Mouse (Mus musculus) gonadal fat pad, adult 2 months (tissue): ENCODE measurements around the gene Emid1. TPM values are rescaled to one million over a fixed set of nuclear protein-coding genes. Genes with fewer than 3 reads are reported as not detected.

Experiments
- DNase-seq: peaks from one replicate; pipeline ENCODE4 v3.0.0-alpha.2; 2012; ENCODE audit warnings: low read depth
- polyA plus RNA-seq: library from polyadenylated mRNA; depleted of rRNA; stranded (reverse); fragments of >200 nt; gene quantifications from 2 replicates; pipeline ENCODE4 v1.2.3, GENCODE M21; 2012; rRNA removed

Gene Emid1
- polyA plus RNA-seq, 1 experiment, result 120 TPM

DNA sequence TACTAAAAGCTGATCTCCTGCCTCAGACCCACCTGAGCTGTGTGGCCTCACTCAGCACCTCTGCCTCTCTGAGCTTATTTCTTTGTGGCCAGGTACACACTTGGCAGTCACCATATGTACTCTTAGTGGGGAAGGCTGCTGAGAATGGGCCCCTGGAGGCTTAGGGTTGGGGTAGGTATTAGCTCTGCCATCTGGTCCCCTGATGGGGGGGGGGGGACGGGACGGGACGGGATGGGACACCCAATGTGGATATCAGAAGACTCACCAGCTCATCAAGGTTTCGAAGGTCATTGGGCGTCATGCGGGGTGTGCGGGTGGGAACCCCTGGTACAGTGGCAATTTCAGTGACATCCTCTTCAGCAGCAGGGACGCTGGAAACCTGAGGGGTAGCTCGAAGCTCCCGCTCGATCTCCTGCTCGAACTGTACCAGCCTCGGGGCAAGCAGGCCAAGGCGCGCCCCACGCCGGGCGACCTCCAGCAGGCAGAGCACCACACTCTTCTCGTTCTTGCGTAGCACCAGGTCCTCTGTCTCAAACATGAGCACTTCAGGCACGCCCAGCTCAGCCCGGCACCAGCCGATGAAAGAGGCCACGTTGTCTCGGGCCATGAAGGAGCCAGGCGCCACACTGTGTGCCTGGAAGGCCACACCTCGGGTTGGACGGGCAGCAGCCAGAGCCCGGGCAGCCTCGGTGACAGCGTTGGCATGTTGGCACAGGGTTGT, 88.3 kb downstream of the Emid1 start:
- no peak for DNase-seq

DNA sequence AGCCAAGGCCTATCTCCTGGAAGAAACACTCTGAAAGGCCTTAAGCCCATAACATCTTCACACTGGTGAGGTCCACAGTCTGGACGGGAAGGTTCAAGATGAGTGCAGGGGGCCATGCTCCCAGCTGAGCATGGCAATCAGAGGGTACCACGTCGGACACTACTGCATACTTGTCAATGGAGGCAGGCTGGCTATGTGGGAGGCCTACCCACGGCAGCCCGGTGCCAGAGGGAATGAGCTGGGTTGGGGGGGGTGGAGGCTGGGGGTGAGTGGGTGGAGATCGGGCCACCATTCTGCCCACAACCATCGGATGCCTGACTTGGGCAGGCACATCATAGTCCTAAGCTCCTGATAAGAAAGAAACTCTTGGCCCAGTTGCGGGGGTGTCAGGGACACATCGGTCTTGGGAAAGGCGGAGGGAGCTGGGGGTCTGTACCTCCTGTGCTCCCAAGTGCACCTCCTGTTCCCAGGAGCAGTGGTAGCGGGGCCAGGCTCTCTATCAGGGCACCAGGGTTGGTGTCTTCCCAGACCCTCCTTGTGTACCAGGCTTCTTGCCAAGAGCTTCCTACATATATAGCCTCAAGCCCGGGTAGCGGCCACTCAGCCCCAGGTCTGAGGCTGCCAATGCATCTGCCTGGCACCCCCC, 89.1 kb downstream of the Emid1 start:
- DNase-seq, result no peak

DNA sequence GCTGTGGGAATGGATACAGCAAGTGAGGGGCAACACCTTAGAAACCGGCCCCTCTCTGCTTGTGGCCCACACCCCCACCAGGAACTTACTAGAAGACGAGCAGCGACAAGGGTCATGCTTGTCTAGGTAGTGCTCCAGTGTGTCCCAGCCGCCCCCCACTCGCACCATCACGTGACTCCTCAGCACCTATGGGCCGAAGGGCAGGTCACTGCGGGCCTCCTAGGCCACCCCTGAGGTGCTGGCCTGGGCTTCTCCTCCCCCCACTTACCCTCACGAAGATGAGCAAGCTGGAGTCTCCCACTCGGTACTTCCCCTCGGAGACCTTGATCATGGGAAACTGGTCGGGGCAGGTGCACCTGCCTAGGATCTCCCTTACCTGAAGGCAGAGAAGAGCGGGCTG, 89.7 kb downstream of the Emid1 start:
- no peak for DNase-seq

DNA sequence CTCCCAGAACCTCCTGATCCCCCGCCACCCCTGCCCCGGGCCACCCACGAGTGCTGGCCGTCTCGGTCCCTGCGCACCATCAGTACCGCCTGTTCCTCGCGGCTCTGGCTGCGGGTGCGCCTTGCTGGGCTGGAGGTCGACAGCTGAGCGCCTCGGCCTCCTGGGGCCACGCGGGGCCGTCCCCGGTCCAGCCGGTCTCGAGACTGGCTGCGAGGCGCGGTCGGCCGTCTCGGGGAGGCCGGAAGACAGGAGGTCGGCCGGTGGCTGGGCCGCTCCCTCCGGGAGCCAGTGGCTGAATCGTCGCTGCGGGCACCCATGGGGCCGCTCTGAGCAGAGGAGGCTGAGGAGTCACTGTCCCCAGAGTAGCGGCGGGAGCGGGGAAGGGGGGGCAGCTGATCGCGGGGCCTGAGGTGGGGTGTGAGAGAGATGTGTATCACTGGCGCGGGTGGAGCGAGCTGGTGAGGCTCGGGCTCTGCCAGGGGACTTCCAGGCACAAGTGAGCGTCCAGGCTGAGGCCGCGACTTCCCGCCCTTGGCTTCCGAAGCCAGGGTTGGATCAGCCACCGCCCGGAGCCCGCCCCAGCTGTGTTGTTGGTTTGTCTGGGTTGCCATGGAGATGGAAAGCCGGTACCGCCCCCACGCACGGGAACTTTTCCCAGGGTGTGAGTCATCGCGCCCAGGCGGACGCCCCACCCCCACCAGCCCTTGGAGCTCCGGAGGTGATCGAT, 90.5 kb downstream of the Emid1 start:
- no peak for DNase-seq

DNA sequence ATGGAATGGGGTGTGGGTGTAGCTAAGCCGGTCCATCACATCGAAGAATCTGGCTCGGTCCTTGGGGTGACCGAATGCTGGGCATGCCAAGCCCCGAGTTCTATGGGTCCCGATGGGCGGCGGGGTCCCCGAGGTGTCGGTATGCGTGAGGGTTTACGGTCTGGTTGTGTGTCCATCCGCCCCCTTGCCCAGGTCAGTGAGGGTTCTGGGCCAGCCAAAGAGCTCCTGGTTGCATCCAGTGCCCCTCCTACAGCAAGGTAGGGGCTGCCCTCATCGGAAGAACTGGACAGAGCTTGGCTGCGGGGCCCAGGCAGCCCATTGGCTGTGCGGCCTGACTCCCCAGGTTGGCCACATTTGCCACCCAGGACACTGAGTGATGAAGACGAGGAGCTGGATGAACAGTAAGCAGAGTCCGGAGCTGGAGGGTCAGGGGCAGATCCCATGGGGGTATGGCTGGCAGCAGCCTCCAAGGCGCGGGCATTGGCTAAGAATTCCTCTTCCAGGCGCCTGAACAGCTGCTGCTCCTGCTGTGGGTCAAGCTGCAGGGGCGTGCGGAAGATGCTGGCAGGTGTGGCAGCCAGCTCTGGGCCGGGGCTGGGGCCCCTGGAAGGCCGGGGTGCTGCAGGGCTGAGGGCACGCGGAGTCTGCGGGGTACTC, 91.2 kb downstream of the Emid1 start:
- DNase-seq, result no peak

DNA sequence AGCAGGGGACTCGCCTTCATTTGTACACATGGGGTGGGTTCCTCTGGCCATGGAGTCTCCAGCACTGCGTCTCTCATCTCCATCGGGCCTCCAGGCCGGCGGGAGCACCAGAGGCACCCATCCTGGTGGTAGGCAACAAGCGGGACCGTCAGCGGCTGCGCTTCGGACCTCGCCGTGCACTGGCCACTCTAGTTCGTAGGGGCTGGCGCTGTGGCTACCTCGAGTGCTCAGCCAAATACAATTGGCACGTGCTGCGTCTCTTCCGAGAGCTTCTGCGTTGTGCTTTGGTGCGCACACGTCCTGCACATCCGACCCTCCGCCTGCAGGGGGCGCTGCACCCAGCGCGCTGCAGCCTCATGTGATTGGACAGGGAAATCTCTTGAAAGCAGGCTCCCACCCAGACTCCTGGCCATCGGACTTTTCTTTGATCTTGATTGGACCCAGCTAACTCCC, 92.3 kb downstream of the Emid1 start:
- no peak for DNase-seq

DNA sequence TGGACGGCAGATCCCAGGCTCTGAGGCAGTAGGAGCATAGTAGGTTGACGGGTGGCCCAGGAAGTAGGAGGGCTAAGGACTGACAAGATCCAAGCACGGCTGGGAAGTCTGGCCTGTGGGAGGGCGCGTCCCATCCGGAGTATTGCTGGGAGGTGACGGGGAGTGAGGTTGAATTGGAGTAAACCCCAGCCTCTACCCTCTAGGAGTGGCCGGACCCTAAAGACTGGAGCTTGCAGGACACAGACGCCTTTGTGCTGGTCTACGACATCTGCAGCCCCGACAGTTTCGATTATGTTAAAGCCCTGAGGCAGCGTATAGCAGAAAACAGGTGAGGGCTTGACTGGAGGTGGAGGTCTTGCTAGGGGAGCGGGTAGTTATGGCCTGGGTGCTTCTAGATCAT, 92.8 kb downstream of the Emid1 start:
- DNase-seq, result no peak

DNA sequence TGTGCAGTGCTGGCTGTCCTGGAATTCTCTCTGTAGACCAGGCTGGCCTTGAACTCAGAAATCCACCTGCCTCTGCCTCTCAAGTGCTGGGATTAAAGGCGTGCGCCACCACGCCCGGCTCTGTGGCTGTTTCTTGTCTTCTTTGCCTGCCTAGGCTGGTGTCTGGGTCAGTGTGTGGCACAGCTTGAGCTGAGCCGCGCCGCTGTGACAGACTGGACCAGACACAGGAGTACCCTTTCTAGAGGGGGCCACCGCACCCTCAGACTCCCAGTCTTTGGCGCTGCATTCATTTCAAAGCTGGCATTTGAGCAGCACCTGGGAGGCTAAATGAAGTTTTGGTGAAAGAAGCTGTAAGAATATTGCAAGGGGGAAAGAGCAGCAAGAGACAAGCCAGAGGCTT, 93.3 kb downstream of the Emid1 start:
- DNase-seq, result no peak

DNA sequence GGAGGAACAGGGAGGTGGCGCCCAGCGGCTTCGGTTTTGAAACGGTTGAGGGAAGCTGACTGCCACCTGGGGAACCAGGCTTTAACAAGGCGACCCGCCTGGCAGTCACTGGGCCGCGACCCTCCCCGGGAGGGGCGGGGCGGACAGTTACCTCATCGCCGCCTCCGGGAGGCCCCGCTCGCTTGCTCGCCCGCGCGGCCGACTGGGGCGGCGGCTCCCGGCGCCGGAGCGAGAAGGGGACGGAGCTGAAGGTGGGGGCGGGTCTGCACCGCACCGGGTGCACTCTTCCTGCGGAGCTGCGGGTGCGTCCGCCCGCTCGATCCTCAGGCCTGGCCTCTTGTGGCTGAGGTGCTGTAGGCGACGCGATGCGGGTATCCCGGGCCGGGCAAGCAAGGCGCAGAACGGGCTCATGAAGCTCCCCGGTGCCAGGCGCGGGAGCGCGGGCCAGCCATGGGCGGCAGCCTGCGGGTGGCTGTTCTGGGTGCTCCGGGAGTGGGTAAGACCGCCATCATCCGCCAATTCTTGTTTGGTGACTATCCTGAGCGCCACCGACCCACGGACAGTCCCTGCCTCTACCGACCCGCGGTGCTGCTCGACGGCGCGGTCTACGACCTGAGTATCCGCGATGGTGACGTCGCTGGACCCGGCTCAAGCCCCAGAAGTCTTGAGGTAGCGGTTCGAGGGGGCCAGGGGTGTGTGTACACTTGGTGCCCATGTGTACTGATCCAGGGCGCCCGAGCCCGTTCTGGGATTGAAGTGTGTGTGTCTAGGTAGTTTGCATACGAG, 94.0 kb downstream of the Emid1 start, which contains the start of gene Rasl10a:
Gene Rasl10a (plus strand): TSS at position 273 of the 786 bp plus-strand sequence.
- no peak for DNase-seq

DNA sequence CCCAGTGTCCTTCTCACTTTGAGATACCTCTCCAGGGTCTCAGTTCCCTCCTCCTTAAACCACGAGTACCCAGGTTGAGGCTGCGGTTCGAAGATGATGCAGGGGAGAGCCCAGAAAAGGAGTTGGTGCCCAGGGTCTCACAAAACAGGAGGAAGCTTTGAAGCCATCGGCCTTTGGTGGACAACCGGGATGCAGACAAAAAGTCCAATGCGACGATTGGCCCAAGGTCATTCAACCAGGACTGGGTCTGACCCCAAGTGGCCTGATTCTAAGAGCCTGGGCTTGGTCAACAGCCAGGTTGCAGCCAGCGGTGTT, 94.6 kb downstream of the Emid1 start:
- no peak for DNase-seq

DNA sequence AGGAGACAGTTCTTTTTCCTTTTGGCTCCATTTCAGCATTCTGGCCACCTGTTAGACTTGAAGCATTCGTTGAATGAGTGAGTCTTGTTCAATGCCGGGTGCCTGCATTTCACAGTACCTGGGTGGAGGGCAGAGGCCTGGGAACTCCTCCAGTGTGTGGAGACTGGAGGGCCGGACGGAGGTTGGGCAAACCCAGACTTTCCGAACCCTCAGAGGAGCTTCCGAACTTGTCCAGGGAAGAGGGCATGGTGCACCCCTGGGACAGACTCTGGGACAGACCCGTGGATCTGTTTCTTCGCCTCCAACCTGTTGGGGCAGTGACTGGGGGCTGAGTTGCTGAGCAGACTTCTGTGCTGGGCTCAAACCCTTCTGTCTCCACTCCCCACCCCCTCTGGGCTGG, 95.0 kb downstream of the Emid1 start:
- no peak for DNase-seq

Other genes starting within 250 kb of the Emid1 start
- 0.03 and 0.16 TPM in 2 replicates for gene Nefh, start 204.2 kb downstream of the Emid1 start, polyA plus RNA-seq
- 102 and 104 TPM in 2 replicates for gene Ap1b1, start 165.4 kb downstream of the Emid1 start, polyA plus RNA-seq
- gene Rasl10a, start 94.1 kb downstream of the Emid1 start, polyA plus RNA-seq, result 36.5 and 47.3 TPM in 2 replicates
- gene Gas2l1, start 86.9 kb downstream of the Emid1 start, polyA plus RNA-seq, result 157 and 228 TPM in 2 replicates
- gene Rhbdd3, start 53.3 kb downstream of the Emid1 start, polyA plus RNA-seq, result 69.3 and 74.2 TPM in 2 replicates
- 277 and 449 TPM in 2 replicates for gene Ewsr1, start 53.0 kb downstream of the Emid1 start, polyA plus RNA-seq
- 23.9 and 32.2 TPM in 2 replicates for gene Kremen1, start 109.3 kb upstream of the Emid1 start, polyA plus RNA-seq